Mouse (Mus musculus) layer of hippocampus, postnatal 14 days (tissue): ENCODE results near the gene Gm4737. TPM values are rescaled to one million over a fixed set of nuclear protein-coding genes. Genes with fewer than 3 reads are reported as not detected.
A peak's percentile ranks its signal among the peaks of the same experiment; 100 is the strongest.
"Not testable (repeated sequence)": the region's sequence is repeated elsewhere in the genome, so short reads cannot be mapped to it uniquely, and the experiment has no call there.

Experiments
- DNase-seq, 2 experiments: peaks; one replicate each; pipeline ENCODE4 v3.0.0; 2021 to 2022; ENCODE audit warnings: low spot score in 2 of 2, mixed read lengths in 1 of 2
- long read RNA-seq, 2 experiments: library from polyadenylated mRNA; stranded (forward); transcript quantifications; one replicate each; pipeline ENCODE4 v2.0.0; 2021
- total RNA-seq, 2 experiments: library from RNA; stranded (reverse); gene quantifications; 2 replicates each; pipeline ENCODE4 v1.2.3; 2021

The Gm4737 gene
- 10 to 100 TPM; 10.3 to 11.7 TPM for total RNA-seq
- long read RNA-seq, experiment 1, transcript Gm4737-201 (1 exons, 2,093 nt): major isoform, 6 of 6 reads
- long read RNA-seq, experiment 1, partial matches to known transcripts: 0 of 6 reads
- long read RNA-seq, experiment 1, other reads (novel, unspliced or antisense): 0 of 6 reads
- long read RNA-seq, experiment 2, transcript Gm4737-201 (1 exons, 2,093 nt): major isoform, 11 of 11 reads
- long read RNA-seq, experiment 2, partial matches to known transcripts: 0 of 11 reads
- long read RNA-seq, experiment 2, other reads (novel, unspliced or antisense): 0 of 11 reads

- DNase-seq: not testable (repeated sequence)
Measured at GRCm38 (mm10) chr16:46154832-46155231, at the start of gene Gm4737. Gene Gm4737 (minus strand): TSS chr16:46155077.

- DNase-seq: no peak
Measured at GRCm38 (mm10) chr16:46195792-46196191, 40.9 kb upstream of the Gm4737 start.

DNA sequence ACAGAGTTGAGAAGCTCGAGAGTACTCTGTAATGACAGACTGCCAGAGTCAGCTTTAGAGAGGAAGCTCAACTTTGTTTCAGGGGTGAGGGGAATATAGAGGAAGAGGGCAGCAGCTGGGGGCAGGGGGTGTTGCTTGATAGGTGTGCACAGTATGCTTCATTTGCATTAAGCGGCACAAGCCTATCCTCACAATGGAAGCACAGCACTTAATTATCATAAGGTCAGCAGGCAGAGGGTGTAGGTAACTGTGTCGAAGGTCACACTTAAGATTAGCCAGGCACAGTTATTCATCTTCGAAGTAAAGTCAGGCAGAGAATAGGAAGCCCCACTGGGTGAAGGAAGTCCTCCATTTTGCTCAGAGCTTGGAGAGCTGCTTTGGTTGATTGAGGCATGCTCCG, 28.2 kb upstream of the Gm4737 start:
- DNase-seq: no peak

GRCm38 (mm10) chr16:46178121-46178801, 23.4 kb upstream of the Gm4737 start:
- no peak for DNase-seq

DNA sequence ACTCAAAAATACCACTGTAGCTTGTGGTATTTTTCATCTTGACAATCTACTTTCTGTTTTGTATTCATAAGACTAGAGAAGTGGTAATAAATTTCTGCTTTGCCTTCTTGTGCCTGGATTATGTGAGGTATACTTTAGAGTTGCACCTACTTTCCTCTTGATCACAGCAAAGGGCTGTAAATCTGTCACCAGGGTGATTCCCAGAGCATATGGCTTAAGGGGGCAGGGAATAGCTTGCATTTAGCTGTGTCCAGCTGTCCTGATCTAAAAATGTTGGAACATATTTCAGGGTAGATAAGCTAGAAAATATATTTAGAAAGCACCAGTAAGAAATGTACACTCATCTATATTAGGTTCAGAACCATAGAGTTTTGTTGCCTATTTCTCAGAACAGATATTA, 18.2 kb upstream of the Gm4737 start:
- no peak for DNase-seq

GRCm38 (mm10) chr16:46166971-46167370, 12.1 kb upstream of the Gm4737 start:
- no peak for DNase-seq

- DNase-seq: no peak
Measured at GRCm38 (mm10) chr16:46165305-46165704, 10.4 kb upstream of the Gm4737 start.

DNA sequence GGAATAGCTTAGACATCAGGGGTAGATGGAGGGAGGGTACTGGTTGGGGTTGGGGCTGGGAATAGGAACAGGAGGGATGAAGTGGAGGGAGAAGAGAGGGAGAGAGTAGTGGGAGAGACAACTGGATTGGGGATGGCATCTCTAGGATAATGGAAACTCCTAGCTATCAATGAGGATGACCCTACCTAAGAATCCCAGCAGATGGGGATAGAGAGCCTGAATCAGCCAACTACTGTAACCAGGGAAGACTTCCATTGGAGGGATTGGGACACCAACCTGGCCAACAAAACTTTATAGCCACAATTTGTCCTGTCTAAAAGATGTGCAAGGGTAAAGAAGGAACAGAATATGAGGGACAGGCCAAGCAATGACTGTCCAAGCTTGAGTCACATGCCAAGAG, 3.7 kb downstream of the Gm4737 start:
- DNase-seq: no peak

DNA sequence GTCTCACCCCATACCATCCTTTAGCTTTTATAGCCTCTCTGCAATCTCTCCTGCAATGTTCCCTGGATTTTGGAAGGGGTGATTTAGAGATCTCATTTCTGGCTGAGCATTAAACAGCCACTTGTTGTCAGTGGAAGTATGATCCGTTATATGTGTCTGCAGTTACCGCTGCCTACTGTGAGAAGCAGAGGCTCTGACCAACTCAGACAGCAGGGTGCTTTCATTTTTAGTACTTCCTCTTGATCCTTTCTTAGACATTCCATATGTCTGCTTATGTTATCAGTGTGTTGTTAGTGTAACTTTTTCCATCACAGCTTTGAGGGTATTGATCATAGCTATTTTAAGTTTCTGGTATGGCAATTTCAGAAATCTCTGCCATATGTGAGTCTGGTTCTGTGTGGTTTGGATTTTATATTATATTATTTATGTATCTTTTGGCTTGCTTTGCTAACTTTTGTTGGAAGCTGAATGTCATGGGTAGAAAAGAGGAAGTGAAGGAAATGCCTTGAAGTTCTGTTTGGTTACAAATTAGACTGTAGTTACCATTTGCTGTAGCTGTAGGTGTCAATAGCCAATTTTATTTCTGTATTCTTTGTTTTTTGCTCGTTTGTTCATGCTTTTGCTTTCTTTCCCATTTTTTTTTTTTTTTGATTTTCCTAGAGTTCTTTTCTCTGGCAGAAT, 6.1 kb downstream of the Gm4737 start:
- no peak for DNase-seq

GRCm38 (mm10) chr16:46146962-46147361, 7.9 kb downstream of the Gm4737 start:
- no peak for DNase-seq

- no peak for DNase-seq
Measured at GRCm38 (mm10) chr16:46122238-46122637, 32.6 kb downstream of the Gm4737 start.

DNA sequence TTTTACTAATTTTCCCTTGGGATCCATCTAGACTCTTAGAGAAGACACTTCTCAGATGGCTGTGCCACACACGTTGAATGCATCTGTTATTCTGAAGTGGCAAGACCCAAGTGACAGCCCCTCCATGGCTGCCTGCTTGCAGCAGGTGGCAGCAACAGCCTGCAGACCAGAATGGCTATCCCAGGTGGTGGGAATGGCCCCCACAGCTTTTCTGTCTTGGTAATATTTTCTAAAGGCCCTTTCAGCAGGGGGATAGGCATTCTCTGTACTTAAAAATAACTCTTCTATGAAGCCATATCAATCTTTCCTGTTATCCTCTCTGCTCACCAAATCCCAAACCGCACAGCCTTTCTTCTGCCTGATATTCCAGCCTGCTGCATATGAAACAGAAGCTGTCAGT, 33.5 kb downstream of the Gm4737 start:
- peak; percentile 55 for DNase-seq

DNA sequence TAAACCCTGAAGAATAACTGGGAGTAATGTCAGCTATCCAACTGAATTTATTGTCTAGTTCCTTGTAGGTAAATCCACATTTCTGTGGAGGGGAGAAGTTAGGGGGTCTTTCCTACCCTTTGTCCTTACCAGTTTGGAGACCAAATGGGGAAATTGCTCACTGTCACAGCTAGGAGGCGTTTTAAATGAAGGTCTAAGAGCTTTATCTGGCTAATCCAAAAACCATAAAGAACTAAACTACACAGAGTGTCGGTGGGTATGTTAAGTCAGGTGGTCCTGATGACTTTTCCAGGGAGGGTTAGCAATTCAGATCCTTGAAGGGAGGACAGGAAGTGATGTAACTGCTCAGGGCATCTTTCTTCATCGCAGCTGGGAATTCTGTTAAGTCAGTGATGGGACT, 34.3 kb downstream of the Gm4737 start:
- DNase-seq: no peak

GRCm38 (mm10) chr16:46120020-46120419, 34.9 kb downstream of the Gm4737 start, which contains the start of gene Cd96:
Gene Cd96 (minus strand): TSS chr16:46120251.
- DNase-seq: no peak

DNA sequence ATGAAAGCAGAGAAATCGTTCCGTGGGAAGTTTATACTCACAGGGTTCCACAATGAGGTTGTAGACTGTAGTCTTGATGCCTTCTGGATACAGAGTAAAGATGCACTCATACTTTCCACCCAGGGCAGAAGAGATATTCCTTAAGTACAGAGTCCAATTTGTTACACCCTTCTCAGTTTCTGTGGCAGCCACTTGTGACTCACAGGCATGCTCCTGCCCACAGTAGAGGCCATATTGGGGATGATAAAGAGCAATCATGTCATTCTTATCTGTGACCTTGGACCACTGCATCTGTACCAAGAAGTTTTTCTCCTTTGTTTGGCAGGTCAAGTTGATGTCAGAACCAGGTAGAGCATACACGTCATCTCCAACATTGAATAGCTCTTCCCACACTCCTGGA, 37.2 kb downstream of the Gm4737 start:
- DNase-seq: no peak

DNA sequence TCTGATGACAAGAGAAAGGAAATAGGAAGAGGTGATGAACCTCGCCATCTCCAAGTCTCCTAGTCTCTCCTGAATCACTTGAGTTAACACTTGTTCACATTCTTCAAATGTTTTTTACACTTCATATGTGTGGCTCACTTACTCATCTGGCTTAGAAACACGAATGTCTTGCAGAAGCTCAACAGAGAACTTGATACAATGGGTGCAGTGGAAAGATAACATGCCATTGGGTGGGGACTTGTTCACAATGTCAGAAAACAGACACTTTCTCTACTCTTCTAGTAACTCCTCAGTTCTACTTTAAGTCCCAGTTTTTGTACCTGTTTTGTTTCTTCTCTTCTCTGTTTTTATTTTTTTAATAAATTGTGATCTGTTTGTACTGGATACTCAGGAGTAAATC, 40.1 kb downstream of the Gm4737 start:
- DNase-seq: no peak

DNA sequence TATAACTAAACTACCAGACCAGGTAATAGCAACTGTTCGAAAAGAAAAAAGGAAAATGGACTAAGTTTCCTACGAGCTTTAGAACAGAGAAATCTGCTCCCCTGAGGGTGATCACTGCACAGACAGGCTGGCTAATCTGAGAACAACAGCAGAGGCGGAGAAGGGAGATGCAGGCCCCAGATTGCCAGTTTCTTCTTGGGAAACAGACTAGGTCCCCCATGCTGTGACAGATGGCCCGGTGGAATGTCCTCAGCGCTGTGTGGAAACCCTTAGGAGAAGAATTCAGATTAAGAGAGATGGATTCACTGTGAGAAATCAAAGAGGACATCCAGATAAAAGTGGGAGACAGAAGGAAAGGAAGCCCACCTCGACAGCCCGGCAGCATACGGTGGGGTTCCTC, 45.3 kb downstream of the Gm4737 start:
- DNase-seq: peak in 1 of 2 experiments; percentile 26

- no peak for DNase-seq
Measured at GRCm38 (mm10) chr16:46107431-46107830, 47.4 kb downstream of the Gm4737 start.

DNA sequence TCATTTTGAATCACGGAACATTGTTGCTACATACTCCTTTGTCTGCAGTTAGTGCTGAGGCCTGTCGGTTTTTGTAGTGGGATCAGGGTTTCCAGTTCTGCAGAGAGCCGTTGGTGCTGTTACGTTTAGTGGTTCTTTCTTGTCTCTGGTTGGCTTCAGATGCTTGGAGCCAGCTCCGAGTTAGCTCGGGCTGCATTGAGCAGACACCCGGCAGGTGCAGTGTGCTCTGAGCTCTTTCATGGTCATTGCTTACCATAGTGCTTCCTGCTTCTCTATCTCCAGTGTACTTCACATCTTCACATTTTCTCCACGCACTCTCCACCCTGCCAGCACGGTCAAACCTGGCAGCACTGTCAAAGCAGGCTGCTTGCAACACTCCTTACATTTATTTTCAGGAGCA, 50.4 kb downstream of the Gm4737 start:
- no peak for DNase-seq
